Mouse (Mus musculus) stomach, embryonic 16.5 days (tissue): Measurements from ENCODE around the gene Asap2. TPM values are rescaled to one million over a fixed set of nuclear protein-coding genes. Genes with fewer than 3 reads are reported as not detected.
A peak's percentile ranks its signal among the peaks of the same experiment; 100 is the strongest.

Experiments used
- ATAC-seq: fragments of 200-750 bp; cut with Nextera tagmentation; 2 replicates; pipeline ENCODE4 v1.8.0; 2017; ENCODE audit warnings: moderate number of reproducible peaks, moderate TSS enrichment; ENCODE audit not compliant: insufficient read depth, low FRiP score
- H3K27ac ChIP-seq: fragments of 300-500 bp; sonication (generic); 2 replicates; pipeline ENCODE4 v1.5.1; 2014; ENCODE audit warnings: low read length
- H3K27me3 ChIP-seq: fragments of 300-500 bp; sonication (generic); 2 replicates; pipeline ENCODE4 v1.6.1; 2014; ENCODE audit warnings: low read length, control low read depth, mixed read lengths; ENCODE audit not compliant: control insufficient read depth, insufficient read depth
- H3K36me3 ChIP-seq: fragments of 300-500 bp; sonication (generic); 2 replicates; pipeline ENCODE4 v1.6.1; 2014; ENCODE audit warnings: low read length; ENCODE audit not compliant: control insufficient read depth, insufficient read depth
- H3K4me1 ChIP-seq: fragments of 300-500 bp; sonication (generic); 2 replicates; pipeline ENCODE4 v1.6.1; 2014; ENCODE audit warnings: low read length, control low read depth, mixed read lengths; ENCODE audit not compliant: control insufficient read depth, insufficient read depth
- H3K4me2 ChIP-seq: fragments of 300-500 bp; sonication (generic); 2 replicates; pipeline ENCODE4 v1.6.1; 2014; ENCODE audit warnings: low read depth, low read length, mixed read lengths
- H3K4me3 ChIP-seq: fragments of 300-500 bp; sonication (generic); replicated peaks from 2 replicates; pipeline ENCODE4 v1.5.1; 2014; ENCODE audit warnings: mild to moderate bottlenecking, low read length
- H3K9ac ChIP-seq: fragments of 300-500 bp; sonication (generic); 2 replicates; pipeline ENCODE4 v1.6.1; 2014; ENCODE audit warnings: low read length
- H3K9me3 ChIP-seq: fragments of 300-500 bp; sonication (generic); replicated peaks from 2 replicates; pipeline ENCODE4 v1.6.1; 2016; ENCODE audit warnings: low read length, control low read depth; ENCODE audit not compliant: control insufficient read depth
- WGBS: fragments of 180-500 bp; shearing (Covaris S2); extraction: QIAGEN DNeasy Blood & Tissue Kit; methylation state at CpG from one replicate; pipeline ENCODE4 v1.1.7; 2014; 5-methylcytosine and 5-hydroxymethylcytosine counted together
- polyA plus RNA-seq: library from polyadenylated mRNA; unstranded; fragments of >200 nt; fragmentation: Nextera tagmentation; extraction: Ambion mirVana; gene quantifications from 2 replicates; pipeline ENCODE4 v1.2.1, GENCODE M21; 2015

The Asap2 gene
- polyA plus RNA-seq, 1 experiment from 2014 or later, result 5.5 TPM

- no peak overlapping the region for H3K27ac ChIP-seq
- H3K4me3 ChIP-seq, result no peak overlapping the region
- no peaks in the 10 kb centered on the region for H3K36me3 ChIP-seq
- no peak overlapping the region for H3K4me2 ChIP-seq
- H3K9me3 ChIP-seq, result no peaks in the 10 kb centered on the region
- peaks cover 45% of the 10 kb centered on the region for H3K4me1 ChIP-seq
- ATAC-seq, result no peak
- 80% methylated on average over 9 of the region's 9 CpGs for WGBS
- H3K9ac ChIP-seq, result no peak overlapping the region
- no peaks in the 10 kb centered on the region for H3K27me3 ChIP-seq
Measured at GRCm38 (mm10) chr12:21128930-21129869, 138.9 kb downstream of the Asap2 start.

GRCm38 (mm10) chr12:21130274-21130823 lies 140.1 kb downstream of the Asap2 start:
- no peak for ATAC-seq
- no peak overlapping the region for H3K4me2 ChIP-seq
- no peak overlapping the region for H3K9ac ChIP-seq
- no peaks in the 10 kb centered on the region for H3K27me3 ChIP-seq
- H3K4me3 ChIP-seq, result no peak overlapping the region
- peaks cover 50% of the 10 kb centered on the region for H3K4me1 ChIP-seq
- WGBS, result 77% methylated on average over 10 of the region's 10 CpGs
- no peak overlapping the region for H3K27ac ChIP-seq
- H3K36me3 ChIP-seq, result no peaks in the 10 kb centered on the region
- no peaks in the 10 kb centered on the region for H3K9me3 ChIP-seq

- Histone ChIP-seq H3K9ac (no peak overlapping the region), H3K27ac (0 out of 2 replicates have a peak overlapping the region, but pooled peaks have one; percentile 36), H3K9me3 (no peaks in the 10 kb centered on the region), H3K27me3 (no peaks in the 10 kb centered on the region), H3K4me2 (no peak overlapping the region), H3K4me1 (peaks cover 55% of the 10 kb centered on the region), H3K4me3 (no peak overlapping the region), H3K36me3 (no peaks in the 10 kb centered on the region)
- WGBS, result 23% methylated on average over 10 of the region's 10 CpGs
- ATAC-seq, result no peak
Measured at GRCm38 (mm10) chr12:21132537-21132936, 142.3 kb downstream of the Asap2 start.

GRCm38 (mm10) chr12:21133031-21133430 lies 142.8 kb downstream of the Asap2 start:
- peaks cover 52% of the 10 kb centered on the region for H3K4me1 ChIP-seq
- H3K9me3 ChIP-seq, result no peaks in the 10 kb centered on the region
- no peaks in the 10 kb centered on the region for H3K27me3 ChIP-seq
- no peaks in the 10 kb centered on the region for H3K36me3 ChIP-seq
- H3K4me2 ChIP-seq, result no peak overlapping the region
- 70% methylated on average over 4 of the region's 4 CpGs for WGBS
- no peak overlapping the region for H3K4me3 ChIP-seq
- ATAC-seq, result no peak
- no peak overlapping the region for H3K27ac ChIP-seq
- no peak overlapping the region for H3K9ac ChIP-seq

- Histone ChIP-seq H3K36me3 (no peaks in the 10 kb centered on the region), H3K4me3 (no peak overlapping the region), H3K4me1 (peaks cover 50% of the 10 kb centered on the region), H3K27me3 (no peaks in the 10 kb centered on the region), H3K9me3 (no peaks in the 10 kb centered on the region), H3K4me2 (no peak overlapping the region), H3K9ac (no peak overlapping the region), H3K27ac (peak overlapping the region; percentile 70)
- ATAC-seq, result peak; percentile 17; the same call in 1 of the 2 replicates
- WGBS, result 49% methylated on average over 17 of the region's 17 CpGs
Measured at GRCm38 (mm10) chr12:21133972-21134859, 144.0 kb downstream of the Asap2 start.

GRCm38 (mm10) chr12:21135651-21136461 lies 145.6 kb downstream of the Asap2 start:
- no peaks in the 10 kb centered on the region for H3K27me3 ChIP-seq
- H3K27ac ChIP-seq, result peak overlapping the region; percentile 72
- no peaks in the 10 kb centered on the region for H3K9me3 ChIP-seq
- H3K4me3 ChIP-seq, result no peak overlapping the region
- peak; percentile 85 for ATAC-seq
- H3K9ac ChIP-seq, result no peak overlapping the region
- H3K4me1 ChIP-seq, result peaks cover 56% of the 10 kb centered on the region
- H3K4me2 ChIP-seq, result no peak overlapping the region
- no peaks in the 10 kb centered on the region for H3K36me3 ChIP-seq
- 36% methylated on average over 8 of the region's 8 CpGs for whole genome bisulfite sequencing

GRCm38 (mm10) chr12:21136462-21136751 lies 146.1 kb downstream of the Asap2 start:
- H3K27ac ChIP-seq, result peak overlapping the region; percentile 72
- peak; percentile 34; the same call in 1 of the 2 replicates for ATAC-seq
- H3K9ac ChIP-seq, result no peak overlapping the region
- no peak overlapping the region for H3K4me2 ChIP-seq
- no peaks in the 10 kb centered on the region for H3K9me3 ChIP-seq
- H3K27me3 ChIP-seq, result no peaks in the 10 kb centered on the region
- peaks cover 53% of the 10 kb centered on the region for H3K4me1 ChIP-seq
- H3K4me3 ChIP-seq, result no peak overlapping the region
- 46% methylated on average over 2 of the region's 2 CpGs for WGBS
- no peaks in the 10 kb centered on the region for H3K36me3 ChIP-seq

- no peak overlapping the region for H3K4me3 ChIP-seq
- H3K9ac ChIP-seq, result 0 out of 2 replicates have a peak overlapping the region, but pooled peaks have one; percentile 3
- H3K4me1 ChIP-seq, result peaks cover 36% of the 10 kb centered on the region
- H3K4me2 ChIP-seq, result no peak overlapping the region
- ATAC-seq, result no peak
- no peaks in the 10 kb centered on the region for H3K27me3 ChIP-seq
- H3K27ac ChIP-seq, result peak overlapping the region; percentile 62; the same call in 1 of the 2 replicates
- H3K36me3 ChIP-seq, result no peaks in the 10 kb centered on the region
- 55% methylated on average over 4 of the region's 4 CpGs for WGBS
- no peaks in the 10 kb centered on the region for H3K9me3 ChIP-seq
Measured at GRCm38 (mm10) chr12:21139560-21139959, 149.3 kb downstream of the Asap2 start.
